Mouse (Mus musculus) liver, embryonic 14.5 days (tissue): ENCODE measurements around the gene Ubtd1. TPM values are rescaled to one million over a fixed set of nuclear protein-coding genes. Genes with fewer than 3 reads are reported as not detected.

ENCODE experiments used
- ATAC-seq: fragments of 200-750 bp; cut with Nextera tagmentation; 2 replicates; pipeline ENCODE4 v1.8.0; 2017; ENCODE audit warnings: moderate number of reproducible peaks, mild to moderate bottlenecking, moderate library complexity; ENCODE audit not compliant: insufficient read depth
- DNase-seq, 3 experiments: peaks; one replicate each; pipeline ENCODE4 v3.0.0-alpha.2; 2012 to 2013; ENCODE audit warnings: low read depth in 3 of 3, low spot score in 3 of 3
- H3K27ac ChIP-seq: fragments of 300-500 bp; sonication (generic); 2 replicates; pipeline ENCODE4 v1.5.1; 2014; ENCODE audit warnings: moderate library complexity, mild to moderate bottlenecking, control low read depth, inconsistent platforms
- H3K27me3 ChIP-seq: fragments of 300-500 bp; sonication (generic); 2 replicates; pipeline ENCODE4 v1.6.1; 2014; ENCODE audit warnings: mild to moderate bottlenecking, low read length, moderate library complexity; ENCODE audit not compliant: control insufficient read depth, insufficient read depth
- H3K36me3 ChIP-seq: fragments of 300-500 bp; sonication (generic); replicated peaks from 2 replicates; pipeline ENCODE4 v1.6.1; 2014; ENCODE audit warnings: low read depth; ENCODE audit not compliant: control insufficient read depth, insufficient read depth
- H3K4me1 ChIP-seq, 2 experiments: fragments of 200-500 bp in 1 of 2; fragments of 300-500 bp in 1 of 2; sonication (generic) in 1 of 2; replicated peaks; 2 replicates each; pipeline ENCODE4 v1.6.1; 2012 to 2014; ENCODE audit warnings: antibody characterized with exemption in 1 of 2, inconsistent platforms in 1 of 2, low read length in 1 of 2; ENCODE audit not compliant: control insufficient read depth in 2 of 2, insufficient read depth in 2 of 2
- H3K4me2 ChIP-seq: fragments of 300-500 bp; sonication (generic); 2 replicates; pipeline ENCODE4 v1.6.1; 2014; ENCODE audit warnings: low read depth, mild to moderate bottlenecking, control low read depth, moderate library complexity
- H3K4me3 ChIP-seq, 2 experiments: fragments of 200-500 bp in 1 of 2; fragments of 300-500 bp in 1 of 2; sonication (generic) in 1 of 2; 2 replicates each; pipeline ENCODE4 v1.5.1; 2012 to 2014; ENCODE audit warnings: low read depth in 2 of 2, low read length in 2 of 2, mild to moderate bottlenecking in 2 of 2, control low read depth in 1 of 2, inconsistent platforms in 1 of 2, moderate library complexity in 1 of 2; ENCODE audit not compliant: insufficient read depth in 1 of 2
- H3K9ac ChIP-seq: fragments of 300-500 bp; sonication (generic); replicated peaks from 2 replicates; pipeline ENCODE4 v1.6.1; 2014; ENCODE audit warnings: mild to moderate bottlenecking, control low read depth, moderate library complexity
- H3K9me3 ChIP-seq: fragments of 300-500 bp; sonication (generic); 2 replicates; pipeline ENCODE4 v1.6.1; 2016; ENCODE audit warnings: low read length, mixed read lengths; ENCODE audit not compliant: control insufficient read depth
- CTCF ChIP-seq: IDR thresholded peaks from 2 replicates; pipeline ENCODE4 v1.5.1; 2016; ENCODE audit warnings: antibody characterized with exemption, low read depth, control low read depth
- EP300 ChIP-seq: IDR thresholded peaks from 2 replicates; pipeline ENCODE4 v1.6.1; 2016; ENCODE audit warnings: antibody characterized with exemption, low read depth
- WGBS: fragments of 180-500 bp; shearing (Covaris S2); extraction: QIAGEN DNeasy Blood & Tissue Kit; methylation state at CpG from one replicate; pipeline ENCODE4 v1.1.7; 2014; ENCODE audit not compliant: insufficient replicate concordance; 5-methylcytosine and 5-hydroxymethylcytosine counted together
- polyA plus RNA-seq, 2 experiments: library from polyadenylated mRNA; depleted of rRNA in 1 of 2; stranded (reverse) in 1 of 2; unstranded in 1 of 2; fragments of >200 nt; fragmentation: Nextera tagmentation in 1 of 2; extraction: Ambion mirVana in 1 of 2; gene quantifications; 2 replicates each; pipeline versions ENCODE4 v1.2.1 to v1.2.3; 2012 to 2014

The Ubtd1 gene
- polyA plus RNA-seq, 2 experiments, result 2.0 to 4.2 TPM

DNA sequence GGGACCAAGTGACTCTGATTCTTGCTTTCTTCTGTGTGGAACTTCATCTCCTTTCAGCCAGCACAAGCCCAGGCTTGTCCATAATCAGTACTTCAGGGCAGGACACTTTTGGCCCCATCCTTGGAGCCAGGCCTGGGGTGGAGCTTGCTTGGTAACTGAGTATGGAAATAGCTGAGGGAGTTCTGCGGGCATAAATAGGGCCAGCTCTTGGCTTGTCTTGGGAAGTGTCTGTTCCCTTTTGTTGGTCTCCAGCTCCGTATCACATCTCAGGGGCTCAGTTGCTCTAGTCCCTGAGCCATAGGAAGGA lies 40.9 kb downstream of the Ubtd1 start:
- Histone ChIP-seq H3K9me3 (no peaks in the 10 kb centered on the region), H3K27ac (no peak overlapping the region), H3K36me3 (no peaks in the 10 kb centered on the region), H3K27me3 (no peaks in the 10 kb centered on the region), H3K4me1 (no peaks in the 10 kb centered on the region; a peak in 1 of 4 replicates), H3K4me2 (no peak overlapping the region), H3K9ac (no peak overlapping the region), H3K4me3 (no peak overlapping the region)
- DNase-seq (no peak), ATAC-seq (no peak)
- TF ChIP-seq EP300 (no peak), CTCF (no peak)
- 61% methylated on average over 2 of the region's 2 CpGs for WGBS

GRCm38 (mm10) chr19:42026158-42026557 lies 44.6 kb downstream of the Ubtd1 start:
- Histone ChIP-seq H3K4me2 (no peak overlapping the region), H3K36me3 (no peaks in the 10 kb centered on the region)
- 4% methylated on average over 5 of the region's 5 CpGs for WGBS

GRCm38 (mm10) chr19:42031112-42031511 lies 49.5 kb downstream of the Ubtd1 start:
- 66% methylated on average over 5 of the region's 5 CpGs for WGBS
- Histone ChIP-seq H3K4me2 (no peak overlapping the region), H3K27me3 (no peaks in the 10 kb centered on the region), H3K9ac (no peak overlapping the region), H3K9me3 (no peaks in the 10 kb centered on the region), H3K36me3 (no peaks in the 10 kb centered on the region), H3K27ac (no peak overlapping the region), H3K4me3 (no peak overlapping the region), H3K4me1 (no peaks in the 10 kb centered on the region)
- no peak for ATAC-seq
- DNase-seq, result no peak
- TF ChIP-seq EP300, result no peak
- no peak for TF ChIP-seq CTCF

More at GRCm38 (mm10) chr19:42026158-42026557, 44.6 kb downstream of the Ubtd1 start:
- ATAC-seq, result 0 out of 2 replicates have a peak, but pooled peaks have one; percentile 48
- no peak overlapping the region for H3K27ac ChIP-seq
- TF ChIP-seq CTCF (peak; percentile 97), EP300 (no peak)
- no peaks in the 10 kb centered on the region for H3K27me3 ChIP-seq
- DNase-seq, result peak in 1 of 3 experiments; percentile 27
- H3K9me3 ChIP-seq, result no peaks in the 10 kb centered on the region
- no peak overlapping the region for H3K9ac ChIP-seq
- no peak overlapping the region for H3K4me3 ChIP-seq
- no peaks in the 10 kb centered on the region for H3K4me1 ChIP-seq

- WGBS, result 72% methylated on average over 14 of the region's 14 CpGs
- no peak overlapping the region for H3K27ac ChIP-seq
- H3K27me3 ChIP-seq, result no peaks in the 10 kb centered on the region
- ATAC-seq, result no peak
- no peak overlapping the region for H3K9ac ChIP-seq
- no peak for DNase-seq
- no peaks in the 10 kb centered on the region for H3K36me3 ChIP-seq
- H3K4me2 ChIP-seq, result no peak overlapping the region
- no peak for TF ChIP-seq EP300
- no peak for TF ChIP-seq CTCF
- H3K4me3 ChIP-seq, result no peak overlapping the region
- no peaks in the 10 kb centered on the region for H3K9me3 ChIP-seq
- no peaks in the 10 kb centered on the region for H3K4me1 ChIP-seq
These were observed 52.0 kb downstream of the Ubtd1 start for GRCm38 (mm10) chr19:42033611-42034010.

DNA sequence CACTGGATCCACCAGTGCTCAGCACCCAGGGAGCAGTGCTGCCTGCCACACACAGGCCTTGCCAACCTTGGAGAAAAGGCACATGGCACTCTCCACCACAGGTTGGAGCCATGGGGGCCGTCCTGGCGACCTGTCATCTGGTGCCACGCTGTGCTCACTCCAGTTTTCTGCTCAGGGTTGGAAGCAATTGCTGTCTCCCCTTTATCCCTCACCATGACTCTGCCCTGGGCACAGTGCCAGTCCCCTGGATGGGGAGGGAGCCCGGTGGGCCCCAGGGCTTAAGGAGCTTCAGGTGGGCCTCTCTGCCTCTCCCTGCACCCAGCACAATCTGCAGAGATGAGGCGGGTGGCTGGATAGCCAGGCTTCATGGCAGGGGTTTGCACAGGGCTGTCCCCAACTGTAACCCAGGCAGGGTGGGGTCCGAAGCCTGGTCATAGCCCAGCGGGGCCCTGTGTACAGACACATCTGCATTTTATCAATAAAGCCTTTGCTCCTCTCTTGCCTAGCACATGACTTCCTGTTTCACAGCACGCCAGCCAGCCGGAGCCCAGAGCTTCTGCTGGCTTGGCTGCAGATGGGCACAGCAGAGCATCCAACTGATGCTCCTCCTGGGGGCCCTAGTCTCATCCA lies 52.7 kb downstream of the Ubtd1 start:
- no peak overlapping the region for H3K27ac ChIP-seq
- H3K27me3 ChIP-seq, result no peaks in the 10 kb centered on the region
- no peak for TF ChIP-seq EP300
- TF ChIP-seq CTCF, result no peak
- no peak for ATAC-seq
- WGBS, result 50% methylated on average over 9 of the region's 9 CpGs
- H3K4me1 ChIP-seq, result no peaks in the 10 kb centered on the region
- no peak for DNase-seq
- H3K9me3 ChIP-seq, result no peaks in the 10 kb centered on the region
- H3K36me3 ChIP-seq, result no peaks in the 10 kb centered on the region
- H3K4me2 ChIP-seq, result no peak overlapping the region
- H3K4me3 ChIP-seq, result no peak overlapping the region
- no peak overlapping the region for H3K9ac ChIP-seq
